Mouse (Mus musculus) forebrain, postnatal 0 days (tissue): ENCODE measurements at regions not wholly inside any gene's neighbourhood (a gene's known extent, or its start where the extent isn't known, plus 50 kb on each side); places are given as distances from the start of the nearest gene placed in this dataset.
A peak's percentile ranks its signal among the peaks of the same experiment; 100 is the strongest.

Experiments used
- ATAC-seq: fragments of 200-750 bp; cut with Nextera tagmentation; 2 replicates; pipeline ENCODE4 v1.8.0; 2017; ENCODE audit warnings: mild to moderate bottlenecking, moderate library complexity
- DNase-seq: peaks from one replicate; pipeline ENCODE4 v3.0.0-alpha.2; 2015
- H3K27ac ChIP-seq: fragments of 300-500 bp; sonication (generic); 2 replicates; pipeline ENCODE4 v1.5.1; 2014; ENCODE audit warnings: low read depth, mild to moderate bottlenecking, antibody characterized with exemption, low read length, moderate library complexity, mixed read lengths
- H3K27me3 ChIP-seq: fragments of 300-500 bp; sonication (generic); 2 replicates; pipeline ENCODE4 v1.6.1; 2014; ENCODE audit warnings: mild to moderate bottlenecking, low read length, mixed read lengths; ENCODE audit not compliant: insufficient read depth
- H3K36me3 ChIP-seq: fragments of 300-500 bp; sonication (generic); 2 replicates; pipeline ENCODE4 v1.6.1; 2014; ENCODE audit warnings: mild to moderate bottlenecking, moderate library complexity; ENCODE audit not compliant: insufficient read depth
- H3K4me1 ChIP-seq: fragments of 300-500 bp; sonication (generic); 2 replicates; pipeline ENCODE4 v1.6.1; 2014; ENCODE audit warnings: antibody characterized with exemption; ENCODE audit not compliant: insufficient read depth
- H3K4me2 ChIP-seq: fragments of 300-500 bp; sonication (generic); 2 replicates; pipeline ENCODE4 v1.6.1; 2014; ENCODE audit warnings: low read depth, mild to moderate bottlenecking, moderate library complexity
- H3K4me3 ChIP-seq: fragments of 300-500 bp; sonication (generic); 2 replicates; pipeline ENCODE4 v1.5.1; 2014; ENCODE audit warnings: low read depth, low read length, mixed read lengths
- H3K9ac ChIP-seq: fragments of 300-500 bp; sonication (generic); 2 replicates; pipeline ENCODE4 v1.6.1; 2014; ENCODE audit warnings: mild to moderate bottlenecking
- H3K9me3 ChIP-seq: fragments of 300-500 bp; sonication (generic); 2 replicates; pipeline ENCODE4 v1.6.1; 2016; ENCODE audit warnings: low read length
- CTCF ChIP-seq: sonication (generic); IDR thresholded peaks from 2 replicates; pipeline ENCODE4 v1.5.1; 2016; ENCODE audit warnings: antibody characterized with exemption, control low read depth, low read depth
- WGBS: fragments of 180-500 bp; shearing (Covaris S2); extraction: QIAGEN DNeasy Blood & Tissue Kit; methylation state at CpG from one replicate; pipeline ENCODE4 v1.1.7; 2014; 5-methylcytosine and 5-hydroxymethylcytosine counted together

- ATAC-seq = peak; percentile 32
- Histone ChIP-seq H3K9ac (no peak overlapping the region), H3K36me3 (no peaks in the 10 kb centered on the region), H3K27ac (no peak overlapping the region), H3K4me1 (no peaks in the 10 kb centered on the region), H3K27me3 (no peaks in the 10 kb centered on the region), H3K9me3 (no peaks in the 10 kb centered on the region), H3K4me2 (no peak overlapping the region), H3K4me3 (no peak overlapping the region)
- 30% methylated on average over 6 of the region's 6 CpGs for WGBS
- DNase-seq = peak; percentile 29
- TF ChIP-seq CTCF = no peak
These were observed 208.4 kb upstream of the Wscd1 start for GRCm38 (mm10) chr11:71541178-71541845.

- Histone ChIP-seq H3K4me2 (no peak overlapping the region), H3K4me1 (no peaks in the 10 kb centered on the region), H3K4me3 (no peak overlapping the region), H3K27me3 (no peaks in the 10 kb centered on the region), H3K27ac (no peak overlapping the region), H3K36me3 (no peaks in the 10 kb centered on the region), H3K9ac (no peak overlapping the region), H3K9me3 (no peaks in the 10 kb centered on the region)
- no peak for DNase-seq
- 95% methylated on average over 3 of the region's 3 CpGs for WGBS
- 0 out of 2 replicates have a peak, but pooled peaks have one; percentile 17 for TF ChIP-seq CTCF
- no peak for ATAC-seq
These were observed 192.3 kb upstream of the Wscd1 start for GRCm38 (mm10) chr11:71557412-71557811.

GRCm38 (mm10) chr11:71564831-71565230 is 184.9 kb upstream of the Wscd1 start:
- H3K27ac ChIP-seq = no peak overlapping the region
- ATAC-seq = no peak
- TF ChIP-seq CTCF = no peak
- no peak overlapping the region for H3K4me3 ChIP-seq
- H3K4me1 ChIP-seq = no peaks in the 10 kb centered on the region
- H3K9me3 ChIP-seq = no peaks in the 10 kb centered on the region
- no peak overlapping the region for H3K4me2 ChIP-seq
- H3K27me3 ChIP-seq = no peaks in the 10 kb centered on the region
- DNase-seq = no peak
- H3K36me3 ChIP-seq = no peaks in the 10 kb centered on the region
- no peak overlapping the region for H3K9ac ChIP-seq

DNA sequence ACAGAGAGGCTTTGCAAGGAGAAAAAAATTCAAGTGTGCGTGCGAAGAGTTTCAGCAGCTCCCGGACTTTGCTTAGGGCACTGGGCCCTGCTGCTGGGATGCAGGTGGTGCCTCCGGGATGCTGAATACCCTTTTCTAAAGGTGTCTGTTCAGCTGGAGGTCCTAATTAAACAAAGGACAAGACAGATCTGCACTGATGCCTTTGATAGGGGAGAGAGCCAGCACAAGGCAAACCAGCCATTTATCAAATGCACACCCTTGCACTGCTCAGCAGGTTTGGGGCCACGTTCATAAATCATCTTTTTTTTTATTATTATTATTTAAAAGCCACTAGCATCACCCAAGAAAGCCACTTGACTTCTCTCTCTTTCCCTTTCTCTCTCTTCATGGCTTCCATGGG is 172.9 kb upstream of the Wscd1 start:
- no peak for TF ChIP-seq CTCF
- WGBS = 62% methylated on average over 5 of the region's 5 CpGs
- Histone ChIP-seq H3K4me2 (no peak overlapping the region), H3K27ac (no peak overlapping the region), H3K9ac (no peak overlapping the region), H3K4me1 (no peaks in the 10 kb centered on the region), H3K4me3 (no peak overlapping the region), H3K9me3 (no peaks in the 10 kb centered on the region), H3K36me3 (no peaks in the 10 kb centered on the region), H3K27me3 (no peaks in the 10 kb centered on the region)
- no peak for ATAC-seq
- DNase-seq = no peak

DNA sequence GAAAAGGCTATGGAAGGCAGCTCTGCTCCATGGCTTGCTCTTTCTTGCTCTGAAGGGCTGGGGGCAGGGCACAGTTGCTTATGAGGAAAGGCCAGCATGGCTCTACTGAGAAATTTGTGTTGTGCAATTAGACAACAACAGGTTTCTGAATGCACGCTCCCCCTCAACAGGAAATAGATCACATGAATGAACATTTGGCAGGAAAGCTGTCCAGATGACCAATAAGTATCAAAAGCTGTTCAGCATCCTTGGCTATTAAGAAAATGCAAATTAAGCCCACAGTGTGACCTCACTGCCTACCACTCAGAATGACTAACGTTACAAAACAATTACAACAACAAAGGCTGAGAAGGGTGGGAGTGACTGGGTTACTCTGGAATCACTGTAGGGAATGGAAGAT is 167.9 kb upstream of the Wscd1 start:
- Histone ChIP-seq H3K4me3 (no peak overlapping the region), H3K4me1 (no peaks in the 10 kb centered on the region), H3K9me3 (no peaks in the 10 kb centered on the region), H3K9ac (no peak overlapping the region), H3K27ac (no peak overlapping the region), H3K27me3 (no peaks in the 10 kb centered on the region), H3K4me2 (no peak overlapping the region), H3K36me3 (no peaks in the 10 kb centered on the region)
- no peak for TF ChIP-seq CTCF
- DNase-seq (peak; percentile 37), ATAC-seq (peak; percentile 53)
- 15% methylated on average over 2 of the region's 2 CpGs for WGBS

DNA sequence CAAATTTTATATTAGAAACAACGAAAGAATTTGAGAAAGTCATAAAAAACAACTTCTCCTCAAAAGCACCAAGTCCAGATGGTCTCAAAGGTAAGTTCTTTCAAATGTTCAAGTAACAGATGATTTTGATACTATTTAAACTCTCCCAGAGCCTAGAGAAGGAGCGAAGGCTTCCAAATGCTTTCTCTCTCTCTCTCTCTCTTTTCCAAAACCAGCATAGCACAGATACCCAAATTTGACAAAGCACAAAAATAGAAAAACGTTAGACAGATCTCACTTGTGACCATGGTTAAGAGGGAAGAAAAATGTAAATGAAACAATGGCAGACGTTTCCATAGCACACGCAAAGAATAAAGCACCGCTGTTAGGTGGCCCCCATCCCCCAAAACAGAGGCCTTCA is 158.7 kb upstream of the Wscd1 start:
- Histone ChIP-seq H3K4me3 (no peak overlapping the region), H3K36me3 (no peaks in the 10 kb centered on the region), H3K9ac (no peak overlapping the region), H3K4me1 (no peaks in the 10 kb centered on the region), H3K9me3 (no peaks in the 10 kb centered on the region), H3K27ac (no peak overlapping the region), H3K4me2 (no peak overlapping the region), H3K27me3 (no peaks in the 10 kb centered on the region)
- no peak for ATAC-seq
- no peak for DNase-seq
- 77% methylated on average over 6 of the region's 6 CpGs for WGBS
- TF ChIP-seq CTCF = no peak

DNA sequence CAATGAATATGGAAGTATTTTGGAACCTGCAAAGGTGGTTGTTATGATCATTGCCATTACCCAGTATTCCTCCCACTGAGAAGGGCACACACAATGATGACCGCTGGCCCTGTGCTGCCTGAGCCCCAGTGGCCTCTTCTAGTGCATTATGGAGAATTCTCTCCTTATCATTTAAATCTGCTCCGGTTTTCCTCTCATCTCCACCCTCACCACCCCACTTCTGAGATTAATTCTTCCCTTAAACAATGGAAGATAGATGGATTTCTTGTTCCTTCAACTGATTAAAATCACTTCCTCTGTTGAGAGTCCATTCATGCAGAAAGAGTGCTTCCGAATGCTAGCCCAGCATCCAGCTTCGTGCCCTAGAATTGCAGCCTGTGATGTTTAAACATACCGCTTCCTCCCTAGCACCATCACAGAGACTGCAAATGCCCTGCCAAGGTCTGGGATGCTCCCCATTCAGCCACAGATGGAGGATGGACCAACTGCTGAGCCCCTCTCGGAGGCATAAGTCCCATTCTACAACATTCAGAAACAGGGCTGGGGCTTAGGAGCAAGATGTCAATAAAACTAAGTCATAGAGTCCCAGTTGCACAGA is 155.4 kb upstream of the Wscd1 start:
- no peak for TF ChIP-seq CTCF

More for the DNA sequence above, 155.4 kb upstream of the Wscd1 start:
- H3K27me3 ChIP-seq = no peaks in the 10 kb centered on the region
- no peak overlapping the region for H3K27ac ChIP-seq
- no peaks in the 10 kb centered on the region for H3K4me1 ChIP-seq
- DNase-seq (no peak), ATAC-seq (no peak)
- 61% methylated on average over 6 of the region's 6 CpGs for WGBS
- no peaks in the 10 kb centered on the region for H3K36me3 ChIP-seq
- H3K9me3 ChIP-seq = no peaks in the 10 kb centered on the region
- H3K4me2 ChIP-seq = no peak overlapping the region
- H3K4me3 ChIP-seq = no peak overlapping the region
- no peak overlapping the region for H3K9ac ChIP-seq
